In the genomic region with DNA sequence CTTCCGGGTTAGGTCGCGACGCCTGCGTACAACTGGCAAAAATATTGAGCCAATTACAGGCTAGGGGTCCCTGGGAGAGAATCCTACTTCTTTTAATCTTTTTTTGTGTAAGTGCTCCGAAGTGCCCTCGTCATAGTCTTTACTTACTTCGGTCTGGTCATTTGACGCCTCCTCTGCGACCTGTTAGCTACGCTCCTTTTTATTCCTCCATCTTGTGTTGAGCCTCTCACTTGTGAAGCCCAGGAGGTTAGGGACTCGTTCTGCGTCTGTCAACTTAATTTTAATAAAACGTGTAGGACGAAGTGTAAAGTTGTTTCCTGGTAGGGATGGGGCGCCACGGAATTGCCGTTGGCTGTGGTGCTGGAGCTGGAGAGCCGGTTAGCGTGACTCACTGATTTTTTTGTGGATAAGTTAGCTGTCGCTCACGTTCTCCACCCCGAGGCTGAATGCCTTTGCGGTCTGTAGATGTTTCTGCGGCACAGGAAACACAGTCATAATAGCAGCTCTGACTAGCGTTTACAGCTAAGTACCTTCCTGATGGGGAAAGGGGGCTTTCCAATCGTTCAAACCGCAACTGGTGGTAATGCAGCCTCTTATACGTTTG, we compare ENCODE assay signal across 7 mouse cellular contexts. TPM values are rescaled to one million over a fixed set of nuclear protein-coding genes. Genes with fewer than 3 reads are reported as not detected.
DNase-seq lines count a peak whose midpoint lies in the region; ATAC-seq and TF ChIP-seq lines count a peak whose summit lies in the region.

No protein-coding gene starts in this region.

- no peaks in the 10 kb centered on the region; the same call in 1 of the 2 replicates for H3K79me2 ChIP-seq in liver, adult 2 months (ENCODE audit: control insufficient read depth, insufficient read depth, low read length)

- TF ChIP-seq CTCF in liver, adult 2 months (IDR thresholded peaks at IDR 0.05; ENCODE audit: low read depth, low read length), result no peak

- H3K4me3 ChIP-seq in embryonic facial prominence, embryonic 14.5 days (ENCODE audit: low read depth, low read length), result peak overlapping the region; percentile 94
- peak overlapping the region; percentile 59 for H3K4me3 ChIP-seq in liver, adult 2 months (ENCODE audit: insufficient read depth, low read depth, low read length)
- H3K4me3 ChIP-seq in midbrain, embryonic 16.5 days (ENCODE audit: low read depth, low read length), result peak overlapping the region; percentile 95
- peak overlapping the region; percentile 78 for H3K4me3 ChIP-seq in stomach, embryonic 14.5 days (ENCODE audit: low read depth, low read length)

- DNase-seq in CD4-positive helper T cell, adult 2 months (ENCODE audit: low read depth, low spot score), result peak; percentile 96
- peak; percentile 70 for DNase-seq in MN1 (ENCODE audit: low spot score)
- DNase-seq in embryonic facial prominence, embryonic 14.5 days (ENCODE audit: low spot score), result peak; percentile 87
- DNase-seq in heart, postnatal 4 days, result peak; percentile 63
- DNase-seq in liver, adult 2 months (ENCODE audit: extremely low read depth, low read depth, low spot score), result peak; percentile 64

- H3K4me1 ChIP-seq in embryonic facial prominence, embryonic 14.5 days (ENCODE audit: control insufficient read depth, insufficient read depth, low read length), result peaks cover 11% of the 10 kb centered on the region; the same call in 1 of the 2 replicates
- H3K4me1 ChIP-seq in liver, adult 2 months (ENCODE audit: control insufficient read depth, insufficient read depth, low read length), result peaks cover 7% of the 10 kb centered on the region
- peaks cover 11% of the 10 kb centered on the region for H3K4me1 ChIP-seq in midbrain, embryonic 16.5 days (ENCODE audit: control insufficient read depth, insufficient read depth, low read length)
- H3K4me1 ChIP-seq in stomach, embryonic 14.5 days (ENCODE audit: control insufficient read depth, insufficient read depth, low read length), result no peaks in the 10 kb centered on the region

- peak; percentile 16 for ATAC-seq in embryonic facial prominence, embryonic 14.5 days (ENCODE audit: low read depth)
- peak; percentile 7; the same call in 1 of the 2 replicates for ATAC-seq in midbrain, embryonic 16.5 days
- peak; percentile 25 for ATAC-seq in stomach, embryonic 14.5 days (ENCODE audit: insufficient number of reproducible peaks, insufficient read depth, low FRiP score, low read depth)

- H3K9ac ChIP-seq in embryonic facial prominence, embryonic 14.5 days (ENCODE audit: low read depth, low read length), result peak overlapping the region; percentile 68
- H3K9ac ChIP-seq in liver, adult 2 months (ENCODE audit: low read depth, low read length), result peak overlapping the region; percentile 70
- peak overlapping the region; percentile 50 for H3K9ac ChIP-seq in midbrain, embryonic 16.5 days (ENCODE audit: low read depth, low read length)
- peak overlapping the region; percentile 60 for H3K9ac ChIP-seq in stomach, embryonic 14.5 days (replicated peaks; ENCODE audit: low read depth, low read length)

- H3K27me3 ChIP-seq in embryonic facial prominence, embryonic 14.5 days (replicated peaks; ENCODE audit: control insufficient read depth, insufficient read depth, low read length), result no peaks in the 10 kb centered on the region
- H3K27me3 ChIP-seq in liver, adult 2 months (ENCODE audit: control insufficient read depth, insufficient read depth, low read length), result no peaks in the 10 kb centered on the region
- no peaks in the 10 kb centered on the region for H3K27me3 ChIP-seq in midbrain, embryonic 16.5 days (ENCODE audit: control insufficient read depth, insufficient read depth, low read depth, low read length)
- no peaks in the 10 kb centered on the region for H3K27me3 ChIP-seq in stomach, embryonic 14.5 days (ENCODE audit: control insufficient read depth, insufficient read depth, low read length)

- H3K27ac ChIP-seq in embryonic facial prominence, embryonic 14.5 days (replicated peaks; ENCODE audit: low read depth, low read length), result peak overlapping the region; percentile 100
- peak overlapping the region; percentile 79 for H3K27ac ChIP-seq in liver, adult 2 months (replicated peaks; ENCODE audit: insufficient read depth, low read depth, low read length)
- peak overlapping the region; percentile 98 for H3K27ac ChIP-seq in midbrain, embryonic 16.5 days (ENCODE audit: low read length)
- peak overlapping the region; percentile 98 for H3K27ac ChIP-seq in stomach, embryonic 14.5 days (ENCODE audit: low read length)

- no peaks in the 10 kb centered on the region for H3K36me3 ChIP-seq in embryonic facial prominence, embryonic 14.5 days (ENCODE audit: control insufficient read depth, insufficient read depth, low read length)
- H3K36me3 ChIP-seq in liver, adult 2 months (ENCODE audit: control insufficient read depth, insufficient read depth, low read length), result no peaks in the 10 kb centered on the region
- H3K36me3 ChIP-seq in midbrain, embryonic 16.5 days (ENCODE audit: control insufficient read depth, insufficient read depth, low read length), result no peaks in the 10 kb centered on the region
- no peaks in the 10 kb centered on the region for H3K36me3 ChIP-seq in stomach, embryonic 14.5 days (ENCODE audit: control insufficient read depth, insufficient read depth, low read length)

- H3K9me3 ChIP-seq in embryonic facial prominence, embryonic 14.5 days (ENCODE audit: control insufficient read depth, low read length), result no peaks in the 10 kb centered on the region
- no peaks in the 10 kb centered on the region for H3K9me3 ChIP-seq in midbrain, embryonic 16.5 days (replicated peaks; ENCODE audit: control insufficient read depth, low read length, poor library complexity, severe bottlenecking)
- no peaks in the 10 kb centered on the region for H3K9me3 ChIP-seq in stomach, embryonic 14.5 days (ENCODE audit: control insufficient read depth, low read depth, low read length)

- TF ChIP-seq POLR2A in liver, adult 2 months (IDR thresholded peaks at IDR 0.05; ENCODE audit: extremely low read depth, insufficient read depth, low read length), result no peak

- WGBS in embryonic facial prominence, embryonic 14.5 days, result 0% methylated on average over 29 of the region's 29 CpGs
- under 1% methylated on average over 29 of the region's 29 CpGs for WGBS in liver, adult 2 months
- under 1% methylated on average over 29 of the region's 29 CpGs for WGBS in midbrain, embryonic 16.5 days
- under 1% methylated on average over 29 of the region's 29 CpGs for WGBS in stomach, embryonic 14.5 days

- H3K4me2 ChIP-seq in embryonic facial prominence, embryonic 14.5 days (ENCODE audit: low read depth, low read length), result peak overlapping the region; percentile 67
- H3K4me2 ChIP-seq in midbrain, embryonic 16.5 days (ENCODE audit: low read length), result peak overlapping the region; percentile 74
- H3K4me2 ChIP-seq in stomach, embryonic 14.5 days (replicated peaks; ENCODE audit: low read depth, low read length), result peak overlapping the region; percentile 66

RNA-seq across cellular contexts. Expression of gene Lpxn, which starts 0.4 kb away (rescaled TPM):
- 4.2 and 4.6 TPM in 2 replicates for polyA plus RNA-seq in embryonic facial prominence, embryonic 14.5 days (2014; fragmentation: Nextera tagmentation; extraction: Ambion mirVana)
- total RNA-seq in heart, postnatal 4 days (2021), result under 1 TPM; 0.67 to 0.90 TPM
- total RNA-seq in liver, adult 2 months (2014; rRNA removed), result 2.6 and 4.4 TPM in 2 replicates
- polyA plus RNA-seq in liver, adult 2 months (2012; rRNA removed), result 0.92 and 1.2 TPM in 2 replicates
- polyA plus RNA-seq in midbrain, embryonic 16.5 days (2015; fragmentation: Nextera tagmentation; extraction: Ambion mirVana), result 0.63 and 0.85 TPM in 2 replicates
- 1.7 and 2.3 TPM in 2 replicates for polyA plus RNA-seq in stomach, embryonic 14.5 days (2014; fragmentation: Nextera tagmentation; extraction: Ambion mirVana)

RNA-seq across cellular contexts. Expression of gene Zfp91, which starts 0.5 kb away (rescaled TPM):
- polyA plus RNA-seq in embryonic facial prominence, embryonic 14.5 days (2014; fragmentation: Nextera tagmentation; extraction: Ambion mirVana), result 8.9 and 10.1 TPM in 2 replicates
- 10 to 100 TPM; 81.2 to 83.3 TPM for total RNA-seq in heart, postnatal 4 days (2021)
- 35.2 and 38.7 TPM in 2 replicates for total RNA-seq in liver, adult 2 months (2014; rRNA removed)
- 11.8 and 12.3 TPM in 2 replicates for polyA plus RNA-seq in liver, adult 2 months (2012; rRNA removed)
- polyA plus RNA-seq in midbrain, embryonic 16.5 days (2015; fragmentation: Nextera tagmentation; extraction: Ambion mirVana), result 11.0 and 12.0 TPM in 2 replicates
- polyA plus RNA-seq in stomach, embryonic 14.5 days (2014; fragmentation: Nextera tagmentation; extraction: Ambion mirVana), result 10.4 and 12.0 TPM in 2 replicates

RNA-seq across cellular contexts. Expression of gene Cntf, which starts 31.0 kb away (rescaled TPM):
- 0.29 and 0.81 TPM in 2 replicates for polyA plus RNA-seq in embryonic facial prominence, embryonic 14.5 days (2014; fragmentation: Nextera tagmentation; extraction: Ambion mirVana)
- 1 to 10 TPM; 3.1 to 3.5 TPM for total RNA-seq in heart, postnatal 4 days (2021)
- 1.4 and 3.0 TPM in 2 replicates for total RNA-seq in liver, adult 2 months (2014; rRNA removed)
- polyA plus RNA-seq in liver, adult 2 months (2012; rRNA removed), result 0.66 TPM in 2 replicates
- 1.4 and 2.0 TPM in 2 replicates for polyA plus RNA-seq in midbrain, embryonic 16.5 days (2015; fragmentation: Nextera tagmentation; extraction: Ambion mirVana)
- 1.1 TPM in 2 replicates for polyA plus RNA-seq in stomach, embryonic 14.5 days (2014; fragmentation: Nextera tagmentation; extraction: Ambion mirVana)

RNA-seq across cellular contexts. Expression of gene Gm5244, which starts 50.1 kb away (rescaled TPM):
- polyA plus RNA-seq in embryonic facial prominence, embryonic 14.5 days (2014; fragmentation: Nextera tagmentation; extraction: Ambion mirVana), result not detected in 2 replicates
- not detected for total RNA-seq in heart, postnatal 4 days (2021)
- not detected in 2 replicates for total RNA-seq in liver, adult 2 months (2014; rRNA removed)
- not detected in 2 replicates for polyA plus RNA-seq in liver, adult 2 months (2012; rRNA removed)
- polyA plus RNA-seq in midbrain, embryonic 16.5 days (2015; fragmentation: Nextera tagmentation; extraction: Ambion mirVana), result not detected in 2 replicates
- not detected in 2 replicates for polyA plus RNA-seq in stomach, embryonic 14.5 days (2014; fragmentation: Nextera tagmentation; extraction: Ambion mirVana)

Comparison
In these comparisons a context has a peak if more than half of its experiments do, and no peak if none do; other contexts are left out.
1. Peak in every context shown above with its lines: DNase-seq, ATAC-seq, H3K4me3 ChIP-seq and H3K27ac ChIP-seq.